Mouse (Mus musculus) heart, adult 2 months (tissue): ENCODE measurements at regions not wholly inside any gene's neighbourhood (a gene's known extent, or its start where the extent isn't known, plus 50 kb on each side); places are given as distances from the start of the nearest gene placed in this dataset.

Source experiments
- DNase-seq, 2 experiments: peaks; one replicate each; pipeline ENCODE4 v3.0.0; 2021
- H3K27ac ChIP-seq: fragments of 200-600 bp; 2 replicates; pipeline ENCODE4 v1.8.1; 2022
- H3K27me3 ChIP-seq: fragments of 200-500 bp; 2 replicates; pipeline ENCODE4 v1.6.1; 2012; ENCODE audit warnings: mild to moderate bottlenecking, low read length, inconsistent platforms, mixed read lengths; ENCODE audit not compliant: control insufficient read depth, insufficient read depth
- H3K36me3 ChIP-seq: fragments of 200-500 bp; 2 replicates; pipeline ENCODE4 v1.6.1; 2012; ENCODE audit warnings: low read length, inconsistent platforms; ENCODE audit not compliant: control insufficient read depth, insufficient read depth
- H3K4me1 ChIP-seq: fragments of 200-500 bp; 2 replicates; pipeline ENCODE4 v1.6.1; 2011; ENCODE audit warnings: low read length; ENCODE audit not compliant: control insufficient read depth, insufficient read depth
- H3K4me3 ChIP-seq: fragments of 200-600 bp; 2 replicates; pipeline ENCODE4 v1.8.1; 2022
- H3K79me2 ChIP-seq: fragments of 200-500 bp; replicated peaks from 2 replicates; pipeline ENCODE4 v1.6.1; 2012; ENCODE audit warnings: mild to moderate bottlenecking, inconsistent platforms, low read length, moderate library complexity, mixed read lengths; ENCODE audit not compliant: control insufficient read depth, insufficient read depth
- H3K9ac ChIP-seq: fragments of 200-500 bp; 2 replicates; pipeline ENCODE4 v1.6.1; 2012; ENCODE audit warnings: low read depth, mild to moderate bottlenecking, control low read depth, inconsistent platforms, low read length, mixed read lengths
- CTCF ChIP-seq: fragments of 200-600 bp; IDR thresholded peaks from 2 replicates; pipeline ENCODE4 v1.8.1; 2022; ENCODE audit warnings: antibody characterized with exemption, mild to moderate bottlenecking, moderate library complexity
- EP300 ChIP-seq: fragments of 200-500 bp; IDR thresholded peaks from 2 replicates; pipeline ENCODE4 v1.6.1; 2011; ENCODE audit warnings: low read depth, low read length, control low read depth; ENCODE audit not compliant: insufficient read depth
- POLR2A ChIP-seq: fragments of 200-500 bp; IDR thresholded peaks from 2 replicates; pipeline ENCODE4 v1.6.1; 2011; ENCODE audit warnings: mild to moderate bottlenecking, low read depth, low read length, control low read depth; ENCODE audit not compliant: insufficient read depth
- WGBS: fragments of 180-500 bp; shearing (Covaris S2); methylation state at CpG from one replicate; pipeline ENCODE4 v1.1.7; 2018; 5-methylcytosine and 5-hydroxymethylcytosine counted together
- intact Hi-C: fragments of 180-260 bp; cut with DNase I; formaldehyde crosslinking; loops from one replicate; pipeline ENCODE4 v1.15.1; 2025

GRCm38 (mm10) chr9:91253886-91254285, 108.3 kb upstream of the Zic4 start:
- no peaks in the 10 kb centered on the region for H3K79me2 ChIP-seq
- H3K27ac ChIP-seq = no peak overlapping the region
- WGBS = 87% methylated on average over 1 of the region's 1 CpGs
- no peak overlapping the region for H3K9ac ChIP-seq
- no peaks in the 10 kb centered on the region for H3K4me1 ChIP-seq
- TF ChIP-seq POLR2A (no peak), CTCF (no peak), EP300 (no peak)
- intact Hi-C loops = no loop called here
- H3K36me3 ChIP-seq = no peaks in the 10 kb centered on the region
- DNase-seq = no peak
- H3K27me3 ChIP-seq = no peaks in the 10 kb centered on the region
- no peak overlapping the region for H3K4me3 ChIP-seq

GRCm38 (mm10) chr9:91291340-91291739, 70.9 kb upstream of the Zic4 start:
- Histone ChIP-seq H3K36me3 (no peaks in the 10 kb centered on the region), H3K27me3 (no peaks in the 10 kb centered on the region), H3K27ac (no peak overlapping the region), H3K4me3 (no peak overlapping the region), H3K9ac (no peak overlapping the region), H3K4me1 (no peaks in the 10 kb centered on the region), H3K79me2 (no peaks in the 10 kb centered on the region)
- intact Hi-C loops = loop anchor here (5.0 kb wide), 2 partner anchors 234 to 594 kb away; no protein-coding TSS in a partner anchor
- WGBS = 53% methylated on average over 3 of the region's 3 CpGs
- no peak for TF ChIP-seq POLR2A
- TF ChIP-seq CTCF = peak; percentile 64
- DNase-seq = no peak
